Mouse (Mus musculus): ENCODE data around the gene Idi1.

- TF ChIP-seq CTCF (IDR thresholded peaks at IDR 0.05; ENCODE audit: extremely low read depth, insufficient read length, insufficient replicate concordance, low read depth, low read length) (no peak), POLR2A (IDR thresholded peaks at IDR 0.05; ENCODE audit: low read depth, low read length) (no peak)
These were observed 26.8 kb upstream of the Idi1 start for GRCm38 (mm10) chr13:8858453-8858852.

Data from small intestine, adult 2 months (tissue).